Mouse (Mus musculus) embryonic facial prominence, embryonic 14.5 days (tissue): ENCODE data around the gene Frs2. TPM values are rescaled to one million over a fixed set of nuclear protein-coding genes. Genes with fewer than 3 reads are reported as not detected.
"Not testable (repeated sequence)": the region's sequence is repeated elsewhere in the genome, so short reads cannot be mapped to it uniquely, and the experiment has no call there.

ENCODE experiments used
- ATAC-seq: fragments of 200-750 bp; cut with Nextera tagmentation; 2 replicates; pipeline ENCODE4 v1.8.0; 2017; ENCODE audit warnings: low read depth, moderate number of reproducible peaks, moderate TSS enrichment
- DNase-seq: peaks from one replicate; pipeline ENCODE4 v3.0.0-alpha.2; 2015; ENCODE audit warnings: low spot score
- H3K27ac ChIP-seq: fragments of 300-500 bp; sonication (generic); replicated peaks from 2 replicates; pipeline ENCODE4 v1.5.1; 2014; ENCODE audit warnings: low read depth, mild to moderate bottlenecking, low read length, moderate library complexity
- H3K27me3 ChIP-seq: fragments of 300-500 bp; sonication (generic); replicated peaks from 2 replicates; pipeline ENCODE4 v1.6.1; 2014; ENCODE audit warnings: low read length; ENCODE audit not compliant: control insufficient read depth, insufficient read depth
- H3K36me3 ChIP-seq: fragments of 300-500 bp; sonication (generic); 2 replicates; pipeline ENCODE4 v1.6.1; 2014; ENCODE audit warnings: low read length, mixed read lengths; ENCODE audit not compliant: control insufficient read depth, insufficient read depth
- H3K4me1 ChIP-seq: fragments of 300-500 bp; sonication (generic); 2 replicates; pipeline ENCODE4 v1.6.1; 2014; ENCODE audit warnings: antibody characterized with exemption, low read length; ENCODE audit not compliant: control insufficient read depth, insufficient read depth
- H3K4me2 ChIP-seq: fragments of 300-500 bp; sonication (generic); 2 replicates; pipeline ENCODE4 v1.6.1; 2014; ENCODE audit warnings: low read depth, mild to moderate bottlenecking, low read length, moderate library complexity, mixed read lengths
- H3K4me3 ChIP-seq: fragments of 300-500 bp; sonication (generic); 2 replicates; pipeline ENCODE4 v1.5.1; 2014; ENCODE audit warnings: low read depth, mild to moderate bottlenecking, low read length
- H3K9ac ChIP-seq: fragments of 300-500 bp; sonication (generic); 2 replicates; pipeline ENCODE4 v1.6.1; 2014; ENCODE audit warnings: low read depth, mild to moderate bottlenecking, low read length, moderate library complexity, mixed read lengths
- H3K9me3 ChIP-seq: fragments of 300-500 bp; sonication (generic); 2 replicates; pipeline ENCODE4 v1.6.1; 2016; ENCODE audit warnings: low read length; ENCODE audit not compliant: control insufficient read depth
- WGBS: fragments of 180-500 bp; shearing (Covaris S2); extraction: QIAGEN DNeasy Blood & Tissue Kit; methylation state at CpG from one replicate; pipeline ENCODE4 v1.1.7; 2014; 5-methylcytosine and 5-hydroxymethylcytosine counted together
- polyA plus RNA-seq: library from polyadenylated mRNA; unstranded; fragments of >200 nt; fragmentation: Nextera tagmentation; extraction: Ambion mirVana; gene quantifications from 2 replicates; pipeline ENCODE4 v1.2.1, GENCODE M21; 2014

Gene Frs2
- polyA plus RNA-seq, 1 experiment from 2014 or later = 22.6 TPM

DNA sequence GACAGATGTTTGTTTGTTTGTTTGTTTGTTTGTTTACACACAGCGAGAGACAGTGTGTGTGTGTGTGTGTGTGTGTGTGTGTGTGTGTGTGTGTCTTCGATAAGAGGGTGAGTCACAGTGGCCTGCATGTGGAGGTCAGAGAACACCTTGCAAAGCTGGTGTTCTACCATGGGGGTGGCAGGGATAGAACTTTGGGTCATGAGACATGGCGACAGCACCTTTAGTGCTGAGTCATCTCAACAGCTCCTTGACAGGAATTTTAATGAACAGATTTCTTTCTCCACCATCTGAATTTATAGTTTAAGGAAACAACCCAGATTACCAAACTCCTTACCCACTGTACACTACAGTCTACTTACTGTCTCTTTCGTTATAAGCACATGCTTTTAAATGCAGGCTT is 4.3 kb downstream of the Frs2 start:
- DNase-seq = no peak
- Histone ChIP-seq H3K4me1 (peaks cover 16% of the 10 kb centered on the region), H3K4me2 (no peak overlapping the region), H3K36me3 (no peaks in the 10 kb centered on the region), H3K9ac (no peak overlapping the region), H3K4me3 (no peak overlapping the region), H3K27ac (no peak overlapping the region), H3K9me3 (no peaks in the 10 kb centered on the region), H3K27me3 (no peaks in the 10 kb centered on the region)
- ATAC-seq = no peak
- 94% methylated on average over 4 of the region's 4 CpGs for whole genome bisulfite sequencing

- no peaks in the 10 kb centered on the region for H3K9me3 ChIP-seq
- peaks cover 14% of the 10 kb centered on the region for H3K4me1 ChIP-seq
- ATAC-seq (no peak), DNase-seq (no peak)
- no peaks in the 10 kb centered on the region for H3K27me3 ChIP-seq
- no peak overlapping the region for H3K27ac ChIP-seq
- H3K9ac ChIP-seq = no peak overlapping the region
- H3K4me2 ChIP-seq = no peak overlapping the region
- WGBS = 89% methylated on average over 2 of the region's 2 CpGs
- H3K4me3 ChIP-seq = no peak overlapping the region
- no peaks in the 10 kb centered on the region for H3K36me3 ChIP-seq
Observed at GRCm38 (mm10) chr10:117143311-117143710, 5.0 kb downstream of the Frs2 start.

DNA sequence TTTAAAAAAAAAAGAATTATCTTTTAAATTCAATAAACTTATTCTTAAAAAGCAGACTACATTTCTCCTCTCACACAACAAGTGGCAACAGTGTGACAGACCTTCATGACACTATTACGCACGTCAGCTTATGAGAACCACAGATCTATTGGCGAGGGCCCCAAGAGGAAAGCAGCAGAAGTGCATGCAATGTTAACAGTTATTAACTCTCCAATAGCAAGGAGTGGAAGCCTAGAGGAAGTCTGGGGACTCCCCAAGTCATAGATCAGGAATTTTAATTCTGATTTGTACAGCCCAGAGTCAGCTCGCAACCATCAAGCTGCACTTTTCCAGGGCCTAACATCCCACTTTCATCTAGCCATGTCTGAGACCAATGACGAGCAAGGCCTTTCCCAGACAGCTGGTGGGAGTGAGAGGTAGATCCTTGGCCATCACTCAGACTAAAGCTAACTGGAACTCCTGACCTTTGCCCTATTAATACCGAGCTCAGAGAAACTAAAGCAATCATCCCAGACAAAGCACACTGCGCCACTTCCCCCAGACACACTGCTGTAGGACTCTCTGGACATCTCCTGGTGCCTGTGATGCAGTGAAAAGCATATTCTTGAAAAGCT is 6.3 kb downstream of the Frs2 start:
- Histone ChIP-seq H3K27me3 (no peaks in the 10 kb centered on the region), H3K9me3 (no peaks in the 10 kb centered on the region), H3K4me3 (no peak overlapping the region), H3K4me1 (peaks cover 12% of the 10 kb centered on the region), H3K9ac (no peak overlapping the region), H3K4me2 (no peak overlapping the region), H3K27ac (no peak overlapping the region), H3K36me3 (no peaks in the 10 kb centered on the region)
- 70% methylated on average over 7 of the region's 7 CpGs for WGBS
- no peak for ATAC-seq
- DNase-seq = no peak

DNA sequence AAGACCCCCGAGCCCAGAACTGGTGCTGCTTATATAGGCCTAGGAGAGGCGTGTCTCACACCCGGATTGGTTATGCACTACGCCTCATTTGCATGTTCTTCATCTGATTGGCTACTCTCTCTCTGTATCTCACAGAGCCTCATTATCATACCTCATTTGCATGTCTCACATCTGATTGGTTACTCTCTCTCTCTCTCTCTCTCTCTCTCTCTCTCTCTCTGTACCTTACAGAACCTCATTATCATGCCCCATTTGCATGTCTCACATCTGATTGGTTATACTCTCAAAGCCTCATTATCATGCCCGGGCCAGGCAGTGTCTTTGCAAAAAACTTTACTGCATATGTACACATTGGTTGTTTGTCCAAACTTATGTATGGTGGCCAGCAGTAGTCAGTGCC is 16.8 kb downstream of the Frs2 start:
- not testable (repeated sequence) for ATAC-seq, H3K27ac ChIP-seq, H3K4me3 ChIP-seq, H3K9me3 ChIP-seq, H3K4me1 ChIP-seq, H3K36me3 ChIP-seq, H3K4me2 ChIP-seq, H3K9ac ChIP-seq, H3K27me3 ChIP-seq, DNase-seq
- 86% methylated on average over 5 of the region's 5 CpGs for WGBS

DNA sequence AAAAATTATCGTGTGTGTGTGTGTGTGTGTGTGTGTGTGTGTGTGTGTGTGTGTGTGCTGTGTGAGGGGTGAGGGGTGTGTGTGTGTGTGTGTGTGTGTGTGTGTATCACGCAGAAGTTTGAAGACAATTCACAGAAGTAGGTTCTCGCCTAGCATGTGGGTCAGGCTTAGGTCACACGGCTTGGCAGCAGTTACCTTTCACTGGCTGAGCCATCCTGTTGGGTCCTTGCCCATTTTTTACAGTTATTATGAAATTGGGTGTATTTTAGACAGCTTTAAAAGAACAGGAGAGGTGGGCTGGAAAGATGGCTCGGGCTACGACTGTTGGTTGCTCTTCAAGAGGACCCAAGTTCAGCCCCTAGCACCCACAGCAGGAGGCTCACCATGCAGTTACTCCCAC is 18.3 kb downstream of the Frs2 start:
- H3K4me1 ChIP-seq = 0 out of 2 replicates have a peak, but pooled peaks cover 3% of the 10 kb centered on the region
- no peak overlapping the region for H3K4me3 ChIP-seq
- H3K27me3 ChIP-seq = no peaks in the 10 kb centered on the region
- no peak overlapping the region for H3K9ac ChIP-seq
- ATAC-seq = no peak
- DNase-seq = no peak
- H3K4me2 ChIP-seq = no peak overlapping the region
- H3K27ac ChIP-seq = no peak overlapping the region
- WGBS = 78% methylated on average over 6 of the region's 6 CpGs
- H3K9me3 ChIP-seq = no peaks in the 10 kb centered on the region
- H3K36me3 ChIP-seq = peaks cover 9% of the 10 kb centered on the region; the same call in 1 of the 2 replicates

- ATAC-seq (no peak), DNase-seq (no peak)
- H3K27me3 ChIP-seq = no peaks in the 10 kb centered on the region
- no peak overlapping the region for H3K4me2 ChIP-seq
- no peak overlapping the region for H3K27ac ChIP-seq
- no peak overlapping the region for H3K9ac ChIP-seq
- H3K9me3 ChIP-seq = no peaks in the 10 kb centered on the region
- 0 out of 2 replicates have a peak, but pooled peaks cover 5% of the 10 kb centered on the region for H3K4me1 ChIP-seq
- WGBS = 93% methylated on average over 2 of the region's 2 CpGs
- no peak overlapping the region for H3K4me3 ChIP-seq
- peaks cover 9% of the 10 kb centered on the region; the same call in 1 of the 2 replicates for H3K36me3 ChIP-seq
Observed at GRCm38 (mm10) chr10:117128693-117129092, 19.6 kb downstream of the Frs2 start.

DNA sequence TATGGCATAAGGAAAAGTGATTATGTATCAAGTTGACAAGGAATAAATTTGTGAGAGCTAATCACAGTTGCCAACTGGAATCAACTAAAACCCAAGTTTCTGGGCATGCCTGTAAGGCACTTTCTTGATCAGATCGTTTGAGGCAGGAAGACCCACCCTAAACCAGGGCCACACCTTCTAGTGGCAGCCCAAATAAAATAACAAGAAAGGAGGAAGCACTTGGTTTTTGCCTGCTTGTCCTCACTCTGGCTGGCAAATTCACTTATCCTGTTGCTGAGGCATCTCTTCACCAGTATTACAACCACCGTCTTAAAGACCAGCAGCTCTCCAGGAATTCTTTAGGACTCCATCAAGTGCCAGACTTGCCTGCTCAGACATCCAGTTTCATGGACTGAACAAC is 20.9 kb downstream of the Frs2 start:
- H3K9me3 ChIP-seq = no peaks in the 10 kb centered on the region
- H3K4me1 ChIP-seq = 0 out of 2 replicates have a peak, but pooled peaks cover 7% of the 10 kb centered on the region
- H3K36me3 ChIP-seq = peaks cover 9% of the 10 kb centered on the region; the same call in 1 of the 2 replicates
- no peak for ATAC-seq
- H3K4me2 ChIP-seq = no peak overlapping the region
- no peak for DNase-seq
- H3K27me3 ChIP-seq = no peaks in the 10 kb centered on the region
- no peak overlapping the region for H3K27ac ChIP-seq
- no peak overlapping the region for H3K9ac ChIP-seq
- 54% methylated on average over 2 of the region's 2 CpGs for WGBS
- H3K4me3 ChIP-seq = no peak overlapping the region

DNA sequence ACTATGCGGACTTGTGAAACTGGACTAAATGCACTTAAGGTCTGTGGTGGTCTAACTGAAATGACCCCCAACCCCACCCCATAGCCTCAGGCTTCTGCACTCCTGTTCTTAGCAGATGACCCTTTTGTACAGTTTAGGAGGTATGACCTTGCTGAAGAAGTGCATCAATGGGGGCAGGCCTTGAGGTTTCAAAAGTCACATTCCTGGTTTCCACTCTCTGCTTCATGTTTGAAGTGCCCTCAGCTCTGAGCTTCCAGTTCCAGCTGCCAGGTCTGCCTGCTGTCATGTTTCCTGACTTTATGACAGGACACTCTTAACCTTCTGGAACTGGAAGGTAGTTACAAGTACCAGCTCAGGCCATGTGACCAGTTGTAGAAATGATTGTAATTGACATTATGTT is 21.6 kb downstream of the Frs2 start:
- DNase-seq (no peak), ATAC-seq (no peak)
- Histone ChIP-seq H3K4me1 (0 out of 2 replicates have a peak, but pooled peaks cover 7% of the 10 kb centered on the region), H3K27ac (no peak overlapping the region), H3K4me2 (no peak overlapping the region), H3K9ac (no peak overlapping the region), H3K27me3 (no peaks in the 10 kb centered on the region), H3K9me3 (no peaks in the 10 kb centered on the region), H3K4me3 (no peak overlapping the region), H3K36me3 (peaks cover 6% of the 10 kb centered on the region; the same call in 1 of the 2 replicates)
- WGBS = 91% methylated on average over 1 of the region's 1 CpGs

- H3K4me2 ChIP-seq = no peak overlapping the region
- ATAC-seq = no peak
Observed at GRCm38 (mm10) chr10:117126233-117126632, 22.1 kb downstream of the Frs2 start.

More at GRCm38 (mm10) chr10:117126233-117126632, 22.1 kb downstream of the Frs2 start:
- H3K27ac ChIP-seq = no peak overlapping the region
- peaks cover 6% of the 10 kb centered on the region; the same call in 1 of the 2 replicates for H3K36me3 ChIP-seq
- H3K9me3 ChIP-seq = no peaks in the 10 kb centered on the region
- H3K9ac ChIP-seq = no peak overlapping the region
- WGBS = 73% methylated on average over 4 of the region's 4 CpGs
- no peaks in the 10 kb centered on the region for H3K27me3 ChIP-seq
- H3K4me1 ChIP-seq = 0 out of 2 replicates have a peak, but pooled peaks cover 7% of the 10 kb centered on the region
- H3K4me3 ChIP-seq = no peak overlapping the region
- DNase-seq = no peak
